Mouse (Mus musculus): Measurements from ENCODE around the gene Cyp8b1.

The Cyp8b1 gene

DNA sequence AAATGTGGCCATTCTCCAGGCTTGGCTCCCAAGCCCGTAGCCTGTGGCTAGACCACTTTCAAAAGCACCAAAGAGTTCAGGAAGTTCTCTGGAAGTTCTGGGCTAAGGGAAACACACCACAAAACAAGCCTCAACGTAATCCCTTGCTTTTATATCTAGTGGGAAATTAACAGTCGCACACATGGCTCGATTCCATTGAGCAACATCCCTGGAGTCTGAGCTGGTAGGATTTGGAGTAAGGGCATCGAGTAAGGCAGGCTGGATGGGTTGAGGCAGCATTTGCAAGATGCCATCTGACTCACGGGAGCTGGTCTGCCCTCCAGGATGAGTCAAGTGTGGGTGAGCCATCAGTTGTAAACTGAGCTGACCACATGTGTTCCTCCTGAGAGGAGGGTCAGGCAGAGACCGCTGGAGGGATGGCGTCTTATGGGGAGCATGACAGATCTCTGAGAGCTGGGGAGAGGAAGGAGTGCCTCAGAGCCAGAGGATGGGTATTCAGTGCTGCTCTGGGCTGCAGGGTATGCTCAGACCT lies 1.8 kb downstream of the Cyp8b1 start:
- no peak for DNase-seq

- DNase-seq, result no peak
These were observed 3.3 kb downstream of the Cyp8b1 start for GRCm38 (mm10) chr9:121912786-121913185.

DNA sequence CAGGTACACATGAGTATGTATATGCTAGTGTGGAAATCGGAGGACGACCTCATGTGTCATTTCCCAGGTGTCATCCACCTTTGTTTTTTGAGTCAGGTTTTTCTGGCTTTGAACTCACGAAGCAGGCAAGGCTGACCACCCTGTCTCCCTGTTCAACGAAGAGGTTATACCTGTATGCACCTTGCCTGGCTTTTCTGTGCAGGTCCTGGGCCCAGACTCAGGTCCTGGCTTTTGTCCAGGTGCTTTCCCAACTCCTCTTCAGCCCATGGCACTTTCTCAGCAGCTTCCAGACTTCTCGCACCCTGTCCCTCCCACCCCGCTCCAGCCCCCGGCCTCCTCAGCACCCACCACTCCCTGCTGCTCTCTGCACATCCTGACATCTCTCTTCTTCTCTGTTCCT lies 4.9 kb downstream of the Cyp8b1 start:
- DNase-seq, result no peak

DNA sequence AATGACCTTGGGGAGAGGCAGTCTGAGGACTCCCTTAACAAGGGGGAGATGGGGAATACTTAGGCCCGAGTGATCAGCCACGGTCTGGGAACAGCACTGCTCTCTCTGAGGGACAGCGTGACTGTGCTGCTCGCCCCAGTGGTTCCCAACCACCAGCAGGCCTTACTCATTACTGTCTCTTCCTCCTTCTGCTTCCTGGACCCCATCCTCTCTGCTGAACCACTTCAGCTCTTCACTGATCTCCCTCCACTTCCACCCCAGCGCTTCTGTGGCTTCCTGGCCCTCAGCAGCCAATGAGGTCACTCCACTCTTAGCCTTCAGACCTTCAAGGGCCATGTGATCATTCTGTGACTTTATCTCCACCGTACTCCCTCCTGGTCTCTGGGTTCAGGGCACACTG lies 6.5 kb downstream of the Cyp8b1 start:
- DNase-seq, result no peak

GRCm38 (mm10) chr9:121908321-121908720 lies 7.8 kb downstream of the Cyp8b1 start:
- DNase-seq, result no peak

- no peak for DNase-seq
These were observed 8.6 kb downstream of the Cyp8b1 start for GRCm38 (mm10) chr9:121907356-121908070.

GRCm38 (mm10) chr9:121906456-121906855 lies 9.6 kb downstream of the Cyp8b1 start:
- DNase-seq, result no peak

DNA sequence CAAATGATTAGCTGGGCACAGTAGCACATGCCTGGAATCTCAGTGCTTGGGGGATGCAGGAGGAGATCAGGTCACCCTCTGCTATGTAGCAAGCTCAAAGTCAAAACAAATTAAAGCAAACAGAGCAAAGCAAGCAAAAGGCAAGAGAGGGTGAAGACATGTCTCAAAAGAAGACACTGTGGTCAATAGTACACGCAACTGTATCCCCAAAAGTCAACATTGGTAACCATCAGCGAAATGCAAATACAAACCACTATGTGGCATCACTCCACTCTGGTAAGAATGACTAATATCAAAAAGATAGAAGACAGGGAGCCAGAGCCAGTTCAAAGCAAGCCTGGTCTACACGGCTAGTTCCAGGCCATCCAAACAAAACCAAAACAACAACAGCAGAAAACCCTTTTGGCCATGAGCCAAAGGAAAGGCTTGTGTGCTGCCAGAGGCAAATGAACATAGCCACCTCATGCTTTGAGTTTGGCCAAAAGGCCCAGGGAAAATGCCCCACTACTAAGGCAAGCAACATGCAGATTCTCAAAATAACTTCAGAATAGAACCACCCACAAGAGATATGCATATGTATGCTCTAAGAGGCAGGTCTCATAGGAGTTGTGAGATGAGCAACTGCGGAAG lies 10.4 kb downstream of the Cyp8b1 start:
- DNase-seq, result no peak

- no peak for DNase-seq
These were observed 11.2 kb downstream of the Cyp8b1 start for GRCm38 (mm10) chr9:121904946-121905345.

DNA sequence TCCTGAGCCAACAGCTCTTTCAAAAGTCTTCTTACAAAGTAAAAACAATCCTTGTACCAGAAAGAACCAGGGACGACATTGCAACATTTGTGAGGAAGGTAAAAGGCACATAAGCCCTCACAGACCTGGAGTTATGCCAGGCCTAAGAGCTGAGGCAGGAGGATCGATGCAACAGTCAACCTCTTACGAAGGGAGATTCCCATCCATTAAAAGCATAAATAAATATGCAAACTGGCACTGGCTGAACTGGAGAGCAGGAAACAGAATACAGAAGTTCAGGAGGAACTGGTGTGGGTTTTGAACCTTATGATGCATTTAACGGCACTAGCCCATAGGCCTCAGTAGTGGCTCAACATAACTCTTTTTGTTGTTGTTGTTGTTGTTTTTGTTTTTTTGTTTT lies 11.8 kb downstream of the Cyp8b1 start:
- DNase-seq, result no peak

GRCm38 (mm10) chr9:121903476-121904305 lies 12.4 kb downstream of the Cyp8b1 start:
- peak; percentile 23 for DNase-seq

GRCm38 (mm10) chr9:121901710-121902700 lies 14.1 kb downstream of the Cyp8b1 start:
- no peak for DNase-seq

DNA sequence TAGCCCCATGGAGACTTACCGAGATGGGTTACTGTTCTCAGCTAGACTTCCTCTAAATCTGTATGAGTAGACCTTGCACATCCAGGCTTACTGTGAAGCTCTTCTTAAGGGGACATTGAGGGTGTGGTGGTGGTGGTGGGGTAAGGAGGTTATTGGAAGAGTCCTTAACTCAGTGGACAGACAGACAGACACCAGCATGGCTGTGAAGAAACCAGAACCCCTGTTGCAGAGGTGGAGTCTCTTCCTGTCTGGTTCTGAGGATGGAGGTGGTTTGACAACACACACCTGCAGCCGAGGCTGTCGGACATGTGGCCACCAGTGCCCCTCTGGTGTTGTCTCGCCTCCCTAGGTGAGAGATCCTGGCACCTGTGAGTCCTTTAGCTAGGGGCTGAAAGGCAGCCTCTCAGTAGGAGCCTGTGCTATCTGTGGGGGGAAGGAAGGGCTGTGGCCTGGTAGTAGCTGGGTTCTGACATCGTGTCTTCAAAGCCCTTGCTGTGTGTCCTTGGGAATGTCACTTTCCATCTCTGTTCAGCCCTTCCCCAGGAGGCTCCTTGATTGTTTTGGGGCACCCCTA lies 15.7 kb downstream of the Cyp8b1 start:
- DNase-seq, result no peak

DNA sequence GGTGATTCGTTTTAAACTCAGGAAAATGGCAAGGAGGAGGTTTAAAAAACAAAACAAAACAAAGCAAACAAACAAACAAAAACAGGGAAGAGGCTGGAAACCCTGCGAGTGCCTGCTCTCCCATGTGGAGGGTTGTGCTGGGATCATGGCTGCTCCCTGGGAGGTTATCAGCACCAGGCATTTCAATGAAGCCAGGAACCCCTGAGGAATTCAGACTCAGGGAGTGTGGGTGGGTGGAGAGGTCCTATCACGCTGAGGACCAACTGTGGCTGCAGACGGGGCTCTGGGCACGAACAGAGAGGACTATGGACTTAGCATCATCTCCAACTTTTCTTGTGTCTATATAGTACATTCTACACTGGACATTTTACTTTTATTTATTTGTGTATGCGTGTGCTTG lies 16.8 kb downstream of the Cyp8b1 start:
- no peak for DNase-seq

- no peak for DNase-seq
These were observed 17.9 kb downstream of the Cyp8b1 start, which contains the start of gene Ackr2 for GRCm38 (mm10) chr9:121898245-121898644. Ackr2 (plus strand) TSS chr9:121898355.

- DNase-seq, result no peak
These were observed 19.3 kb downstream of the Cyp8b1 start for GRCm38 (mm10) chr9:121896820-121897219.

DNA sequence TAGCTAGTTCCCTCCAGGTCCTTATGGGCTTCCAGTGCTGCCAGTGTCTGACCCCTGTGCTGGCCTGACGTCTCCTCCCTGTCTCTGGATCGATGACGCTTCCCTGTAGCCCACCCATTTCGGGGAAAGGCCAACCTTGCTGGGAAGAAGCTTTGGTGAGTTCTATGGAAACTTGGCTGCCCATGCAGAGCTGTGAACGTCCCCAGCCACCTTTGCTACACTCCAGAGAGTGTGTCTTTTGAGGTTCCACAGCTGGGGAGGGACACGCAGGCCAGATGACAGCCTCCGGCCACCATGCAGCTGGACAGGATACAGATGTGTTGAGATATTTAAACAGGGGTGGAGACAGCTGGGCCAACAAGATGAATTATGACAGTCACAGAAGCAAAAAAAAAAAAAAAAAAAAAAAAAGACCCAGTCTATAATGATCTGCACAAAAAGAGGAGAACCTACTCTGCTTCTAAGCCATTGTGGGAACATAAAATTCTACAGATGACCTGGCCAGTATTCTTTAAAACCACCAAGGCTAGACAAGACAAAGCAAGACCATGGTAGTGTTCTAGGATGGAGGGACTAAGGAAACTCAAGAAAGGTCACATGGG lies 20.6 kb downstream of the Cyp8b1 start:
- DNase-seq, result no peak

GRCm38 (mm10) chr9:121894447-121894846 lies 21.7 kb downstream of the Cyp8b1 start:
- DNase-seq, result no peak

DNA sequence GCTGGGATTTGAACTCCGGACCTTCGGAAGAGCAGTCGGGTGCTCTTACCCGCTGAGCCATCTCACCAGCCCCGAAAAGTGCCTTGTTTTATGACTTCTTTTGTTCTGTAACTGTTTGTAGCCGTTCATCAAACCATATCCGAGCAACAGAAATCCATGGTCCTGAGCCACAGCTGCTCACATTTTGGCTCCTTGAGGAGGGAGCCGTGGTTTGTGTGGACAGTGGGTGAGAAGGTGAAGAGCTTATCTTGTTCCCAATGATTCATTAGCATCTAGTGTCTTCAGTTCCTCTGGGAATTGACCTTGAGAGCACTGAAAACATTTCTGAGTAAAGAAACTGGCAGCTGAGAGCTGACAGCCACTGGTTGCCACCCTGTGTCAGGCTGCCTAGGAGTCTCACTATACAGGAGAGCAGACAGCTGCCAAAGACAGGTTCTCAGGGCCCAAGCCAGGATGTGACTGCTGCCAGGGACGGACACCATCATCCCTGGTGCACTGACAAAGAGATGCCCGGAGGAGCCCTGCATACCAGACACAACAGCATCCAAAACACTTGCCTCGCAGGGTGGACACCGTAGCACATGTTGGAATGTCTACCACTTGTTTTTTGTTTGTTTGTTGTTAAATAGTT lies 23.9 kb downstream of the Cyp8b1 start:
- DNase-seq, result no peak

- no peak for DNase-seq
These were observed 24.8 kb downstream of the Cyp8b1 start for GRCm38 (mm10) chr9:121891301-121891700.

- peak; percentile 50 for DNase-seq
These were observed 25.6 kb downstream of the Cyp8b1 start for GRCm38 (mm10) chr9:121890441-121890941.

Data from kidney, adult 11 months (tissue).